Mouse (Mus musculus) heart, adult 8-10 months (tissue): ENCODE results near the gene Traf5. TPM values are rescaled to one million over a fixed set of nuclear protein-coding genes. Genes with fewer than 3 reads are reported as not detected.

Experiments
- DNase-seq: peaks from one replicate; pipeline ENCODE4 v3.0.0; 2022; ENCODE audit warnings: low spot score
- total RNA-seq, 4 experiments: library from RNA; stranded (reverse); gene quantifications; 2 replicates each; pipeline ENCODE4 v1.2.4; 2022

The Traf5 gene
- total RNA-seq, 4 experiments from 2014 or later: 3.2 to 4.9 (median 4.3) TPM

DNA sequence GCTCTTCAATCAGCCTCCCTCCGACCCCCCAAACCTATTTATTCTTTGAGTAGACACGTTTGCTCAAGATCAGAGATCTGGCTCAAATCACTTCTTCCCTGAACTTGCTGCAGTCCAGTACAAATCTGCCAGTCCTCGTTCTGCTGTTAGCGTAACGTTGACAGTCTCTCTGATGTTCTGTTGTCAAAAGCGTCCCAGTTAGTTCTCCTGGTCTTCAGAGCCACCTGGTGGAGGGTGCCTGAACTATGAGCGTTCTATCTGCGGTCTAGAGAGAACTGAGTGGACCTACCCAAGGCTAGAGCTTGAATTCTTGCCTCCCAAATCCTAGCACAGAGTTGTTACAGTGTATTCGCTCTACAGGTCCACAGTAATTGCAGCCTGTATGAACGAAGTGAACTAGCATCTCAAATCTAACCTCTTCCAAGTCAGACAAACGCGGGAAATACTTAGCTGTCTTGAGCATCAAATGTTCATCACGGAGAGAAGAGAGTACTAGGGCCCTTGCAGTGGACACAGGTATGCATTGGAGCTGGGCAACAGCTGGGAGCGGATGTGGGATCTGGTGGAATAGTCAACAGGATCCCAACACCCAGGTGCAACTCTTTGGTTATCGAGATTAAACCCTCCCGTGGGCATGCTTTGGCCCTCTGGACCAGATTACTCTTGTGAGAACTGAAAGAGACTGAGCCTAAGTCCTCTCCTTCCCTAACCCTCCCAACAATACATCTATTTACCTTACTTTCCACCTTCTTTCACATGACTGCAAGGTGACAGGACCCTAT lies 711 bp upstream of the Traf5 start:
- peak; percentile 90 for DNase-seq

DNA sequence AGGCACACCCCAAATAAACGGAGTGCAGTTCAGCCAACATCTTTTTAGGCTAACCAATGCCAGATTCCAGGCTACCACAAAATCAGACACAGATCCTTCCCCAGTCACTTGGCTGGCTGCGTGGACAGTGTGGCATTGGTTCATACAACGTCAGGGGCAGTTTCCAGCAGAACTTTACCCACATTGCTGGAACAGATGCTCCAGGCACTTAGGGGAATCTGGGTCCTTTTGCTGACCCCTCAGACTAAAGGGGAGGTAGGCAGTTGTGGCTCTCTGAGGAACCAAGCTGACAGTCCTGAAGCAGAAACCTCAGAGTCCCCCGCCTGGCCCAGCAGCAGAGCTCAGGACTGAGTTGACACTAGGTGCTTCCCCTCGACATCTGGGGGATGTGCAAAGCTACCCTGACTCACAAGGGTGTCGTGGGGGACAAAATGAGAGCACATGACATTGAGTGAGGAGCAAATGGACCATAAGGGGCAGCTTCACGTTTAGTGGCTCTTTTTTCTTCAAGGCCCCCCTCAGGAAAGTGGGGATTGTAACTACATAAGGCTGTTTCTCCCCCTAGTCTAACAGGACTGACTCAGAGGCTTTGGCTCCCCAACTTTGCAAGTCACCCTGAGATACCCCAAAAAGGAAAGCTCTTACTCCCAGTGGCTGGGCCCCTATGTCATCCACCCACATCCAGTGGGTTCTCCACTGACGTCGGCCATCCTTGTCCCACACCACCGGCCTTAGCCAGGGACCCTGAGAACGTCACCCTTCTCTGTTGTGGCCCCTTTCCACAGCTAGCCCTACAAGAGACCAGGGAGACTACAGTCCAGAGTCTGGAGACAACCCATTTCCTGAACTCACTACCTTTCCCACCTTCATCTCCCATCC lies 1.4 kb downstream of the Traf5 start:
- DNase-seq: no peak

DNA sequence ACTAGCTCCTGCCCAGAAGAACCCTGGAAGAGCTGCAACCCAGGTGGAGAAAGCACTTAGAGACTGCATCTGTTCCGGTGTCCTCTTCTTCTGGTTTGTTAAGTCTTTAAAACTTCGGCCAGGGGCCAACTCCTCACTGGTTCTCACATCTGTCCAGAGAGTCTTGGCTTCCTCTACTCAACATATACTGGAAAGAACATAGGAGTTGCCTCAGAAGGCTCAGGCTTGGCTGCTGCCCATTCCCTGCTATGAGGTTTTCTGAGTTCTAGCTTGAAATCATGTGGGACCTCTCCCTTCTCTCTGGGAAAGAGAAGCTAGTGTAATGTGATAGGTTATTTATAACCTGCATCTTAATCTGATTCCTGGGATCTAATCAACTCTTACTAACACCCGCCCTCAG lies 2.1 kb downstream of the Traf5 start:
- DNase-seq: no peak

DNA sequence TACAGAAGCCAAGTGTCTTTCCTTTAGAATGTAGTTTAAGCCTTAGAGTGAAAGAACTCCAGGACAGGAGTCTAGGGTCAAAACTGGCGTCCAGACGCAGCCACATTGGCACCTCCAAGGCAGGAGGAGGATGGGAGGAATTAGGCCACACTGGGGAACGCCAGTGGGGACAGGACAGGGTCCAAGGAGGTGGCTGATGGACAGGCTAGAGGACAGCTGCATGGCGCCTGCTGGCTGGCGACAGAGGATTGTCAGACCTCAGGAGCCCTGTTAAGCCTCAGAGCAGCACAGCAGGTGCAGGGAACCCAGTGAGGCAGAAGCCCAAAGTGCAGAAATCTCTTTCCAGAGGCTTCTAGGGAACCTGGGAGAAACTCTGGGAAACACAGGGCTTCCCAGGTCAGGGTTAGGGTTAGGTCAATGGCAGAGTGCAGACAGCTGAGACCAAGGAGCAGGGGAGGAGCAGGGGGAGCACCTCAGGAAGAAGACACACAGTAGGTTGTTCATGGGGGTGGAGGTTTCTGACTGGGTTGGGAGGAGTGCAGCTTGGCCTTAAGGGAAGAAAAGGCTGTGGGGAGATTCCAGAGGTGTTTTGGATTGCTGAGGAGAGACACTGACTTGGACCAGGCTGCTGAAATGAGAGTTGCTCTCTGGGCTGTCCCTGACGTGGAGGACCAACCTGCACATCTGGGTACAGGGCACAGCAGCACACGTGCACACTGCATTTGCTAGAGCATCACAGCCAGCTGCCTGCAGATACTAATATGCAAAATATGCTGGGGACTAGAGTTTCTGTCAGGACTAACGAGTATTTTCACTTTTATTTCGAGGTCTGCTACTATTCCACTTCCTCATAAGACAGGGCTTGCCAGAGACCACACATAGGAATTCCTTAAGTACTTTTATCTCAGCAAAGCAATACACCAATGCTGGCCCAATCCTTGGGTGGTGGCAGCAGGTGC lies 2.9 kb downstream of the Traf5 start:
- DNase-seq: no peak

DNA sequence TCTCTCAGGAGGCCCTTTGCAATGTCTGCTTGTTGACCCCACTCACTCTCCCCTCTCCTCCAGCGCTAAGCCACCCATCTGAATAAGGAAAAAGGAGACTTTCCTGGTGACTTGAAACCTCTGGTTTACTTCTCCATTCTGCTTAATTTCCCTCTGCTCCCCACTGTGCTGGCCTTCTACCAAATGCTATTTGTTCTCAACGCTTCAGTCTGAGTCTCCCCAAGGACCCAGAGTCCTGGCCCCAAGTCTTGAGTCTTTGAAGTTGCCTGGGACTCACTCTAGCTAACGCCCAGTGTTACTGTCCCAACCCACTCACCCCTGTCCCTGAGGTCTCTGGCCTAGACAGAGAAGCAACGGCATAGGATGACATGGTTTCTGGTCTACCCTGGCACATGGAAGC lies 4.3 kb downstream of the Traf5 start:
- no peak for DNase-seq

DNA sequence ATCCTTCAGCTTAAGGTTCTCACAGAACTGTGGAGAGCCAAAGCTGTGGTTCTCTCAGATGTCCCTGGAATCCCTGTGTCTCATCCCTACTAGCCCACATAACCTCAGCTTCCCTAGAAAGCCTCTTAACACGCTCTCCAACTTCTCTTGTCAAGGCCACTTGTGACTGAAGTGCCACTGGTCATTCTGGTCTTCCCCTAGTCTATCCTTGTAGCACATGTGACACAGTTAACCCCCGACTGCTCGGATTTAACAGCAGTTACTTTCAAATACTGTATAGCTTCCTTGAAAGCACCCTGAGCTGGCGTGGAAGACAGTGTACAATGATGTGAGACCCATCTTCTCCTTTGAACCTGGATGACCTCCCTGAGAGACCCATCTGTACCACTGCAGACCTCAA lies 5.3 kb downstream of the Traf5 start:
- no peak for DNase-seq

DNA sequence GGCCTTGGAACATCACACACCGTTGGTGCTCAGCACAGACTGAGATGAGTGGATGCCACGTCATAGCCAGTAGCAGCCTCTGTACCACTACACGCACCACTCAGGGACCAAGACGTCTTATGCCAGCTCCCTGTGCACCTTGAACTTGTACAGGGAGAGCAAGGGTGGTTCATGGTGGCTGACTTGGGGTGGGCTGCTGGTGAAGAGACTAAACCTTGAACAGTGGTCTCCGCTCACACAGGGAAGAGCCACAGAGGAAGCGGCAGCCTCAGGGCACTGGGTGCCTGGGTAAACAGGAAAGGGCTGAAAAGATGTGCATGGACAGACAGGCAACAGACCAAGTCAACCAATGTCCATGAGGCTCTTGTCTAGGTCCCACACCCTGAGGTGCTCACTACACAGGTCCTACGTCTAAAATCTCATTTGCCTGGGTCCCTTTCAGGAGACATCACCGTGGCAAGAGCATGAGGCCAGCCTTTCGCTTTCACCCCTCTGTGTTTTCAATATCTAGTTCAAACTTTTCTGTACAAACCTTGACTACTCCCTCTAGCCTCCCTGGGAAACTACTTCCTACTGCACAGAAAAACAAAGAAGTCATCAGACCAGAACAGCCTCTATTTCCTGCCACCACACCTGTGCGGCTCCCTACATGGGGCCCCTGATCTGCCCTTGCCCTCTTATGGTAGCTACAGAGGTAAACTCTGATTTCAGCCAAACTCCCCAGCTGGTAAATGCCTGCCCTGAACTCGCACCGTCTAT lies 5.9 kb downstream of the Traf5 start:
- no peak for DNase-seq

DNA sequence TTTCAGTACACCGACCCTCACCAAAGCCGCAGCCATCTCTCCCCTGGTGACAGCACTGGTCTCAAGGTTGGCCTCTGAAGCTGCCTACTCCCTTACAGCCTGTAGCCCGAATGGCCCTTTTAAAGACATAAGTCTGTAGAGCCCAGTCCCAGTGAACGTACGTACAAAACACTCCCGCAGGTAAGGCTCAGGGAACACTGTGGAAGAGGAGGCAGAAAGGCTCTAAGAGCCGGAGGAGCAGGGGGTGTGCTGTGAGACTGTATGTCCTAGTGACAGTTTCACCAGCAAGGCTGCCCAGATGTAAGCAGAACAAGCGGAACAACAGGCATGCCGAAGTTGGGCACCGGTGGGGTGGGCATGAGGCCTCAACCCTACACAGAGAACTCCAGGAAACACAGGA lies 7.1 kb downstream of the Traf5 start:
- no peak for DNase-seq

DNA sequence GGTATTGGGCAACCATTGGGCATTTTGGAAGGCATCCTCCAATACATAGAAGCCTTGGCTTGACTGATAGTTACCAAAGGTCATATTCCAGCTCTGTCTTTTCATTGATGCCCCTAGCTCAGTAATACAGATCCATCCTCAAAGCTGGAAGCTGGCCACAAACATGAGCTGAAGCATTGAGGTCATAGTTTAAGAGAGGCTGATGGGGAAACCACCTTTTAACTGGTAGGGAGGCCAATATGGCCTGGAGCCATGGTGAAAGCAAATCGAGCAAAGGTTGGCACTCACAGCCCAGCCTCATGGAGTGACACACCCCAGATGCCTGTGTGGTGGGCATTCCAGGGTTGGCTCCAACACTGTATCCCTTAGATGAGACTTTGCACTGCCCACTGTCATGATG lies 9.7 kb downstream of the Traf5 start:
- DNase-seq: no peak

DNA sequence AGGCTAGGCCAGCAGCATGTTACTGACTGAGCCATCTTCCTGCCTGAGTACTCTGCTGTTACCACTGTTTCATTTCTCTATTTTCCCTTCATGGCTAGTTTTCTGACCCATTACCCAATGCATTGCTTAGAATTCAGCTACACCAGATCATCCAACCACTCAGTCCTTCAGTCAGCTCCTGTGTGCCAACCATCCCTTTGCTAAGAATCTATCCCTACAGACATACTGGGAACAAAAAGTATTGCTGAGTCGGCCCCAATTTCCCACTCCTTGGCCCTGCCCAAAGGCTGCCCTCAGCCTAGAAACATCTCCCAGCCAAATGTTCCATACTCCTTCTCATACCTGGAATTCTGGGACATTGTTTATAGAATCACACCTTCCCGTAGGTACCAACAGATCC lies 11.2 kb downstream of the Traf5 start:
- DNase-seq: no peak

DNA sequence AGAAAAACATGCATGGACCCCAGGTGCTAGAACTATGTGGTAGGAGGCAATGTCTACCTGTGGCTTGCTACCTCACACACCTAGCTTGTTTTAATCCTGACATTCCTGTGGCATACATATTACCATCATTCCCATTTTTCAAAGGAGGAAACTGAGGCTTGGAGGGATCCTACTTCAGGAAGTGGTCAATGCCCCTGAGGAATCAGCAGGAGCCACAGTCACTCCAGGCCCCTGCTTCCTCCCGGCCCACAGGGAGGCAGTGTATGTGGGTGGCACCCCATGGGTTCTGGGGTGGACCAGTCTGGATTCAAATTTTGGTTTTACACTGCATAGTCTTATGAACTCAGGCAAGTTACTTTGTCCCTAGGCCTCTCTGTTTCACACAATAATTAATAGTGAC lies 13.2 kb downstream of the Traf5 start:
- DNase-seq: no peak

DNA sequence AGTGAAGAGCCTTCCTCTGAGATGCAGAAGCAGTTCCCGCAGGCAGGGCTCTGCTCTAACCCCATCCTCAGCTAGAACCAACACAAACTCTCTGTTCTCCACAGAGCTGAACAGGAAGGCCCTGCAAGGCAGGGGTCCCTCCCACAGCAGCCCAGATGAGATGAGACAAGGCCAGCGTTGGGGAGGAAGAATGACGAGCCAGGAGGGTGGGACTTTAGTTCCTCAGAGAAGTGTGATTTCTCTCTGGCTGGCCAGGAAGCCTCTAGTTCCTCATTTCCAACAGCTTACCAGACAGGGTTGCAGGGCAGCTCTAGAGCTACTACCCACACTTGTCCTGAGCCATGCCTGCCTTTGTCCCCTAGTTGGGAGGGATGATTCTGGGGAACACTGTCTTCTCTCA lies 14.0 kb downstream of the Traf5 start:
- peak; percentile 84 for DNase-seq

DNA sequence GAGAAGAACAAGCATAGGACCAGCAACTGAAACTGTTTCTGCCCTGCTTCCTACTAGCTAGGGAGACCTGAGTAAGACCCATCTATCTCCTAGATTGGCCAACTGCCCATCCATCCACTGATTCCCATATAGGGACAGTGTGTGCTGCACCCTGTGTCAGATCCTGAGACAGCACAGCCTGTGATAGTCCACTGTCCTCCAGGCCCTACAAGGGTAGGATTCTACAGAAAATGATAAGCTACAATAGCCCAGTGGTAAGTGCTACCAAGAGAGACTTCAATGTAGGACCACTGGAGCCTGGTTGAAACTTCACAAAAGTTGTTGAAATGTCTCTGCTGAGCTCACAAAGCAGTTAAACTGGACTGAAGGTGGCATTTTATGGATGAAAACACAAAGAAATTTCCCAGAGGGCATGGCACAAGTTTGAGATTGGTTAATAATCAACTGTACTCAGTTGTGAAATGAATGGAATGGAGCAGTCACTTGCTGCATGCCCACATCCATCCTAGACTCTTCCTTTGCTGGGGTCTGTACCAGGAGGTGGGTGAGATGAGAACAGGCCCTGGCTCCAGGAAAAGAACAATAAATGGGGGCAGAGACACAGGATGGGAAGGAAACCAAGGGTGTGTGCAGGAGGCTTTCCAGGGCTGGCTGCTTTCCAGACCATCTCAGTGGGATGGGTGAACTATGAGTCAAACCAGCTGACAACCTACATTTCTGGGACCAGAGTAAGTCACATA lies 15.4 kb downstream of the Traf5 start:
- peak; percentile 74 for DNase-seq

DNA sequence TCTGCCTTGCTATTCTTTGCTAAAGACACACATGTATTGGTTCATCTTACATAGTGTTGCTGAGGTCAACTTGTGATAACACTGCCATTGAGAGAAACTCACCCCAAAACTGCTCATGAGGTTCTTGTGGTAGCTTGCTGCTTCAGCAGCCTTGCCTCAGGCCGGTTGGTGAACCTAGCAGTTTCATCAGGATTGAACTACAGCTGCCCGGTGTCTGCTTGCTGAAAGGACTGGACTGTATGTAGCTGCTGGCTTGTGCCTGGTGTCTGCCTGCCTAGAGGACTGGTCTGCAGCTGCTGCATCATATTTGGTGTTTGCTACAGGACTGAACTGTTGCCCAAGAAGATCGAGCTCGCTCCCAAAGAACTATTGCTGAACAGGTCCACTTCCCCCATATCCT lies 16.3 kb downstream of the Traf5 start:
- no peak for DNase-seq

DNA sequence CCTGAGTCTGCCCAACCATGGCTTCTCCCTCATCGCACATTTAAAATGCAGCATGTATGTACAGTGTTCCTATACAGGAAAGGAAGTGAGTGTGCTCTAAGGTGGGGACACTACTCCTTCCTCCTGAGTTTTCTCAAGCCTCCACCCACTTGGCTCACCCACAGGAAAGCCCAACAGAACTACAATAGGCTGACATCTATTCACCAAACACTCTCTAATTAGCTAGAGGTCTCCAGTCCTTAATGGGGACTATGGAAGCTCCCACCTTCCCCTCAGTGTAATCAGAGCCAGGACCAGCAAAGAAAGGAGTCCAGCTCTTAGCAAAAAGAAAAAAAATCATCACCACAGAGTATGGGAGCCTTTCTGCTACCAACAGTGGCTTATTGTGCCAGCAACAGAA lies 17.5 kb downstream of the Traf5 start:
- DNase-seq: peak; percentile 45

DNA sequence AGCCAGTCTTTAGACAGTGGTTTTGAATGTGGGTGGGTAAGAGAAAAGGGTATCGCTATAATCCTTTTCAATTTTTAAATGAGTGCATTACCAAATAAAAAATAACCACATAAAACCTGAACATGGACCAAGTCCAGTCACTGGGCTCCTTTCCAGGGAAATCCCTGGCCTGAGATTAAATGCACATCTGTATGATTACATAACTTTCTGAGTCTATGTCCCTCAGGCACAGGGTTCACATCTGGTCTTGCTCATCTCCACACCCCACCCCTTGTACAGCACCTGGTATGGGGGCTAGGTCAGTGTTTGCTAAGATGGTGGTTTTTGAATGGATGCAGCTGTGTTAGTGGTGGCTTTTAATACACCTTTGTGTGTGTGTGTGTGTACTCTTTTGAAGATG lies 19.9 kb downstream of the Traf5 start:
- DNase-seq: no peak

DNA sequence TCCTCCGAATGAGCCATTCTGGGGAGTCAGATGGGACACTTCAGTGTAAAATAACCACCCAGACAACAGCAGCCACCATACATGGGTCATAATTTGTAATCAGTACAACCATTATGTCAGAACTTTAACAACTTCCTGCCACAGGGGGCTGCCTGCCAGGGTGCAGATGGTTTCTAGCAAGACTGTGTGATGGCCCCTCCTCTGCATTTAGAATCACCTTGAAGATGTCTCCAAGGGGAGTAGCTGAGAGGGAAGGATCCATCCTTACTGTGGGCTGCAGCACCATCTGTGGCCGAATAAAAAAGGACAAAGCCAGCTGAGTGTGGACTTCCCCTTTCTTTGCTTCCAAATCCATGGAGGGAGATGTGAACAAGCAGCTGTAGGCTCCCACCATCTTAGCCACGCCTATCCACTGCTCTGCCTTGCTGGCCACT lies 21.7 kb downstream of the Traf5 start:
- peak; percentile 53 for DNase-seq

DNA sequence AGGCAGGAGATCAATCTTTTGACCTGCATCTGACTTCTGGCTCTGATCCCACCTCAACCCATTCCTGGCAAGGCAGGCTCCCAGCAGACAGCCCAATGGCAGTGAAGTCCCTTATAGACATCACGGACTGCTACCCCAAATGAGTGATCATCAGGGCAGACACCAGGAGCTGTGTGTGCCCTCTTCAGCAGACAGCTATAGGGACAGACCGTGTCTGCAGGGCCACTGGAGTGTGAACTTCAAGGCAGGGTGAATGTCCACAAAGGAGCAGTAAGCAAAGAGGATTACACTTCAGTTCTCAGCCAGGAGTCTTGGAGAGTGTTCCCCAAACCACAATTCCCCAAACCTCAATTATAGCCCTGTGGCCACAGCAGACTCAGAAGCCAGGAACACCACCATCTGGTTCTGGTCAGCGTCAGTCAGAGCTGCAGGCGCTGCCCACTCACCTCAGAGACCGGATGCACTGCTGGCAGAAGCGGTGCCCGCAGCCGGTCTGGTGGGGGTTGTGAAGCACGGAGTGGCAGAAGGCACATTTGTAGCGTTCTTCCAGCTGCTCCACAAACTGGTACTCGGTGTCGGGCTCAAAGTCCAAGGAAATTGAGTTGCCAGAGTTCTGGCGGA lies 22.3 kb downstream of the Traf5 start:
- peak; percentile 39 for DNase-seq

DNA sequence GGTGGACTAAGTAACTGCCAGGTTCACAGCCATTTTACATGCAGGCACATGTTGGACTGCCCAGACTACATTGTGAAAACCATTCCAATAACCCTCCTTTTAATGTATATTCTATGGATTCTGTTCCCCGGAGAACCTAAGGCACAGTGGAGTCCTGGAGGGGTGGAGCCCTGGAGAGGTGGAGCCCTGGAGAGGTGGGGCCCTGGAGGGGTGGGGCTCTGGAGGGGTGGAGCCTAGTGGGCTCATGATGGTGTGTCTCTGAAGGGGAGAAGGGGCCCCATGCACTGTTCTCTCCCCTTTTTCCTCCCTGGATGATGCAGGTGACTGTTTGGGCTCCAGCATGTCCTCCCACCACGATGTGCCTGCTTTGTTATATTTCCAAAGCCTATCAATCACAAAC lies 24.2 kb downstream of the Traf5 start:
- no peak for DNase-seq

DNA sequence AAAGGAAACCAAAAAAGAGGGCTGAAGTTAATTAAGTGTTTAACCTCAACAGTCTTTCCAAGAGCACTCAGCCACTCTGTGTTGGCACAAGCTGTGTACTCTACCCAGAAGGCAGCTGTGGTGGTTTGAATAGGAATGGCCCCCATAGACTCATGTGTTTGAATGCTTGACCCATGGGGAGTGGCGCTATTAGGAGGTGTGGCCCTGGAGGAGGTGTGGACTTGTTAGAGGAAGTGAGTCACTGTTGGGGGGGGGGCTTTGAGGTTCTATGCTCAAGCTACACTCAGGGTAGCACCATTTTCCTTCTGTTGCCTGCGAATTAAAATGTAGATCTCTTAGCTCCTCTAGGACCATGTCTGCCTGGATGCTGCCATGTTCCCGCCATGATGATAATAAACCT lies 25.4 kb downstream of the Traf5 start:
- no peak for DNase-seq
